Mouse (Mus musculus) MEL (cell line): ENCODE measurements around the gene Unc119. TPM values are rescaled to one million over a fixed set of nuclear protein-coding genes. Genes with fewer than 3 reads are reported as not detected.

Source experiments
- DNase-seq: peaks from one replicate; pipeline ENCODE4 v3.0.0; 2011; ENCODE audit warnings: low read depth, low spot score
- H3K27ac ChIP-seq: 2 replicates; pipeline ENCODE4 v1.5.1; 2012; ENCODE audit warnings: low read depth, mild to moderate bottlenecking, control low read depth, low read length, moderate library complexity; ENCODE audit not compliant: control insufficient read depth
- H3K27me3 ChIP-seq, 2 experiments: fragments of 150-350 bp in 1 of 2; sonication (generic) in 1 of 2; 2 replicates each; pipeline ENCODE4 v1.6.1; 2012; ENCODE audit warnings: low read length in 2 of 2, mild to moderate bottlenecking in 2 of 2, improper control_type of control experiment in 1 of 2, moderate library complexity in 1 of 2; ENCODE audit not compliant: insufficient read depth in 2 of 2, control insufficient read depth in 1 of 2
- H3K36me3 ChIP-seq, 2 experiments: 2 replicates each; pipeline ENCODE4 v1.6.1; 2012 to 2014; ENCODE audit warnings: low read length in 2 of 2, improper control_type of control experiment in 1 of 2, inconsistent platforms in 1 of 2, mild to moderate bottlenecking in 1 of 2; ENCODE audit not compliant: insufficient read depth in 2 of 2, control insufficient read depth in 1 of 2
- H3K4me1 ChIP-seq, 2 experiments: fragments of 150-350 bp in 1 of 2; sonication (generic) in 1 of 2; 2 replicates each; pipeline ENCODE4 v1.6.1; 2012; ENCODE audit warnings: low read length in 2 of 2, improper control_type of control experiment in 1 of 2, mild to moderate bottlenecking in 1 of 2; ENCODE audit not compliant: insufficient read depth in 2 of 2, control insufficient read depth in 1 of 2
- H3K4me3 ChIP-seq, 2 experiments: fragments of 150-350 bp in 1 of 2; sonication (generic) in 1 of 2; 2 replicates each; pipeline ENCODE4 v1.5.1; 2012; ENCODE audit warnings: low read depth in 2 of 2, low read length in 2 of 2, mild to moderate bottlenecking in 2 of 2, moderate library complexity in 2 of 2, control low read depth in 1 of 2, improper control_type of control experiment in 1 of 2; ENCODE audit not compliant: control insufficient read depth in 1 of 2, insufficient read depth in 1 of 2
- H3K79me2 ChIP-seq: 2 replicates; pipeline ENCODE4 v1.6.1; 2012; ENCODE audit warnings: mild to moderate bottlenecking, low read length, moderate library complexity; ENCODE audit not compliant: control insufficient read depth, poor library complexity, insufficient read depth
- H3K9ac ChIP-seq: 2 replicates; pipeline ENCODE4 v1.6.1; 2012; ENCODE audit warnings: low read depth, mild to moderate bottlenecking, control low read depth, low read length, moderate library complexity; ENCODE audit not compliant: control insufficient read depth, poor library complexity, severe bottlenecking
- H3K9me3 ChIP-seq: fragments of 150-350 bp; sonication (generic); replicated peaks from 2 replicates; pipeline ENCODE4 v1.6.1; 2012; ENCODE audit warnings: mild to moderate bottlenecking, low read length, improper control_type of control experiment, moderate library complexity; ENCODE audit not compliant: insufficient read depth
- CHD1 ChIP-seq: IDR thresholded peaks from 2 replicates; pipeline ENCODE4 v1.6.1; 2012; ENCODE audit warnings: low read depth, mild to moderate bottlenecking, inconsistent platforms, low read length, improper control_type of control experiment
- CHD2 ChIP-seq: IDR thresholded peaks from 2 replicates; pipeline ENCODE4 v1.6.1; 2011; ENCODE audit warnings: low read length, improper control_type of control experiment
- CTCF ChIP-seq, 3 experiments: IDR thresholded peaks in 2 of 3; conservative IDR thresholded peaks in 1 of 3; 2 replicates each; pipeline ENCODE4 v1.5.1; 2011 to 2012; ENCODE audit warnings: low read length in 3 of 3, low read depth in 2 of 3, mild to moderate bottlenecking in 2 of 3, improper control_type of control experiment in 1 of 3, inconsistent platforms in 1 of 3, mixed read lengths in 1 of 3, moderate library complexity in 1 of 3; ENCODE audit not compliant: control insufficient read depth in 1 of 3, insufficient read depth in 1 of 3, poor library complexity in 1 of 3, severe bottlenecking in 1 of 3
- E2F4 ChIP-seq: IDR thresholded peaks from 2 replicates; pipeline ENCODE4 v1.6.1; 2011; ENCODE audit warnings: low read depth, low read length, improper control_type of control experiment, borderline replicate concordance
- ELF1 ChIP-seq: IDR thresholded peaks from 2 replicates; pipeline ENCODE4 v1.6.1; 2014; ENCODE audit warnings: low read depth, mild to moderate bottlenecking, inconsistent platforms, low read length, improper control_type of control experiment, moderate library complexity
- ETS1 ChIP-seq: IDR thresholded peaks from 2 replicates; pipeline ENCODE4 v1.6.1; 2012; ENCODE audit warnings: low read depth, mild to moderate bottlenecking, inconsistent platforms, low read length, improper control_type of control experiment, moderate library complexity
- GABPA ChIP-seq: IDR thresholded peaks from 2 replicates; pipeline ENCODE4 v1.6.1; 2012; ENCODE audit warnings: low read depth, mild to moderate bottlenecking, inconsistent platforms, low read length, improper control_type of control experiment, moderate library complexity
- GATA1 ChIP-seq: IDR thresholded peaks from 2 replicates; pipeline ENCODE4 v1.6.1; 2011; ENCODE audit warnings: low read depth, low read length, improper control_type of control experiment
- JUND ChIP-seq: IDR thresholded peaks from 2 replicates; pipeline ENCODE4 v1.6.1; 2011; ENCODE audit warnings: low read depth, mild to moderate bottlenecking, improper control_type of control experiment, low read length
- KAT2A ChIP-seq: conservative IDR thresholded peaks from 2 replicates; pipeline ENCODE4 v1.6.1; 2012; ENCODE audit warnings: low read depth, low read length, improper control_type of control experiment, inconsistent platforms
- MAFK ChIP-seq: IDR thresholded peaks from 2 replicates; pipeline ENCODE4 v1.6.1; 2011; ENCODE audit warnings: low read depth, mild to moderate bottlenecking, low read length, improper control_type of control experiment, borderline replicate concordance
- MAX ChIP-seq: IDR thresholded peaks from 2 replicates; pipeline ENCODE4 v1.6.1; 2011; ENCODE audit warnings: low read length, improper control_type of control experiment
- MAZ ChIP-seq: IDR thresholded peaks from 2 replicates; pipeline ENCODE4 v1.6.1; 2012; ENCODE audit warnings: low read depth, mild to moderate bottlenecking, inconsistent platforms, low read length, improper control_type of control experiment
- MEF2A ChIP-seq: IDR thresholded peaks from 2 replicates; pipeline ENCODE4 v1.6.1; 2014; ENCODE audit warnings: low read depth, mild to moderate bottlenecking, inconsistent platforms, low read length, improper control_type of control experiment; ENCODE audit not compliant: poor library complexity, insufficient replicate concordance, severe bottlenecking; ENCODE audit errors: extremely low read depth
- MXI1 ChIP-seq: IDR thresholded peaks from 2 replicates; pipeline ENCODE4 v1.6.1; 2011; ENCODE audit warnings: mild to moderate bottlenecking, low read depth, low read length, improper control_type of control experiment
- MYB ChIP-seq: IDR thresholded peaks from 2 replicates; pipeline ENCODE4 v1.6.1; 2011; ENCODE audit warnings: mild to moderate bottlenecking, low read depth, low read length, improper control_type of control experiment
- NELFE ChIP-seq: IDR thresholded peaks from 2 replicates; pipeline ENCODE4 v1.6.1; 2011; ENCODE audit warnings: low read depth, low read length, improper control_type of control experiment
- NRF1 ChIP-seq: IDR thresholded peaks from 2 replicates; pipeline ENCODE4 v1.6.1; 2014; ENCODE audit warnings: low read depth, mild to moderate bottlenecking, inconsistent platforms, low read length, improper control_type of control experiment, moderate library complexity; ENCODE audit not compliant: poor library complexity, insufficient read depth, severe bottlenecking
- POLR2A ChIP-seq, 2 experiments: IDR thresholded peaks; 2 replicates each; pipeline ENCODE4 v1.6.1; 2011 to 2012; ENCODE audit warnings: low read length in 2 of 2, mild to moderate bottlenecking in 2 of 2, control low read depth in 1 of 2, improper control_type of control experiment in 1 of 2, low read depth in 1 of 2, moderate library complexity in 1 of 2; ENCODE audit not compliant: control insufficient read depth in 1 of 2, insufficient read depth in 1 of 2, poor library complexity in 1 of 2
- POLR2AphosphoS5 ChIP-seq: IDR thresholded peaks from 2 replicates; pipeline ENCODE4 v1.6.1; 2012; ENCODE audit warnings: low read depth, borderline replicate concordance, mild to moderate bottlenecking, inconsistent platforms, low read length, moderate library complexity, mixed read lengths
- RCOR1 ChIP-seq: IDR thresholded peaks from 2 replicates; pipeline ENCODE4 v1.6.1; 2012; ENCODE audit warnings: low read depth, mild to moderate bottlenecking, inconsistent platforms, low read length, improper control_type of control experiment
- SMC3 ChIP-seq: IDR thresholded peaks from 2 replicates; pipeline ENCODE4 v1.6.1; 2011; ENCODE audit warnings: low read depth, low read length, improper control_type of control experiment
- TCF12 ChIP-seq: IDR thresholded peaks from 2 replicates; pipeline ENCODE4 v1.6.1; 2014; ENCODE audit warnings: low read depth, mild to moderate bottlenecking, inconsistent platforms, low read length, improper control_type of control experiment, moderate library complexity
- UBTF ChIP-seq: IDR thresholded peaks from 2 replicates; pipeline ENCODE4 v1.6.1; 2012; ENCODE audit warnings: low read depth, mild to moderate bottlenecking, inconsistent platforms, low read length, improper control_type of control experiment, moderate library complexity, borderline replicate concordance; ENCODE audit not compliant: insufficient read depth
- USF1 ChIP-seq: IDR thresholded peaks from 2 replicates; pipeline ENCODE4 v1.6.1; 2014; ENCODE audit warnings: low read depth, mild to moderate bottlenecking, inconsistent platforms, low read length, improper control_type of control experiment, moderate library complexity
- USF2 ChIP-seq, 2 experiments: IDR thresholded peaks; 2 replicates each; pipeline ENCODE4 v1.6.1; 2011 to 2012; ENCODE audit warnings: improper control_type of control experiment in 2 of 2, low read length in 2 of 2, borderline replicate concordance in 1 of 2, inconsistent platforms in 1 of 2, low read depth in 1 of 2, mild to moderate bottlenecking in 1 of 2; ENCODE audit not compliant: insufficient read depth in 1 of 2
- ZNF384 ChIP-seq: IDR thresholded peaks from 2 replicates; pipeline ENCODE4 v1.6.1; 2012; ENCODE audit warnings: low read depth, mild to moderate bottlenecking, inconsistent platforms, low read length, improper control_type of control experiment
- polyA plus RNA-seq, 2 experiments: library from polyadenylated mRNA; stranded (reverse) in 1 of 2; unstranded in 1 of 2; fragments of >175 nt in 1 of 2; fragments of >200 nt in 1 of 2; gene quantifications; 2 replicates each; pipeline versions ENCODE4 v1.2.1 to v1.2.4; 2012; ENCODE audit warnings: low replicate concordance in 2 of 2, low read depth in 1 of 2; ENCODE audit not compliant: insufficient read length in 2 of 2, insufficient read depth in 1 of 2, missing spikeins in 1 of 2
- total RNA-seq: library from RNA; depleted of rRNA; stranded (reverse); fragments of 300-350 nt; gene quantifications from 2 replicates; pipeline ENCODE4 v1.2.3, GENCODE M21; 2012

Gene Unc119
- total and polyA plus RNA-seq, 3 experiments: 61.7 to 140 TPM; not detected in 1

DNA sequence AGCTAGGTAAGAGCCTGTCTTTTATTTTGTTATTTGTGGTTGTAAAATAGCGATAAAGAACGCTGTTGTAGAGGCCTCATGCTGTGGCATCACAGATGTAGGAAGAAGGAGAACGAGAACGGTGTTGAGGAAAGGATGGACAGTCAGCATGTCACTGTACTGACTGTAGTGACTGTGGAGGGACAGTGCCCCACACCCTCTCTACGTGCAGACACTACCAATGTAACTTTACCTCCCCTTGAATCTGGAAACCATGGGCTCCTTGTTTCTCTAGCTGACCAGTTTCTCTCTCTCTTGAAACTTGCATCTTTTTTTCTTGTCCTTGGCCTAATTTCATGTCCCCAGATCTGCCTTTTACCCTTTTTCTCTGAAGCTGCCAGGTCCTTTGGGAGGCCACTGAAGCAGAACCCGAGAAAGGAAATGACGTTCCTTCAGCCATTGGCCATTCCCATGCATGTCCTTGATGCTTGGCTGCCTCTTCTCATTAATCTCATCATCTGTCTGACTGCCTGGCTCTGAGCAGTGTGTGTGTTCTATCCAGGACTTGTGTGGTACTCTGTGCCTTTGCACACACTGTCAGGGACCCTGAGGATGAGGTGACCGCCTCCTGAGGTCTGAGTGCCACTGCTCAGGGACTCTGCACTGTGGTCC lies 32.3 kb upstream of the Unc119 start:
- no peaks in the 10 kb centered on the region for H3K9me3 ChIP-seq
- peaks cover 13 to 64% of the 10 kb centered on the region in 2 experiments for H3K36me3 ChIP-seq
- H3K4me1 ChIP-seq: peaks cover 4 to 10% of the 10 kb centered on the region in 2 experiments; a peak in 2 of 4 replicates
- TF ChIP-seq GABPA (no peak), MXI1 (no peak), CTCF (IDR thresholded peaks at IDR 0.05 in 2 of 3, conservative IDR thresholded peaks at IDR 0.05 in 1 of 3; ENCODE audit: control insufficient read depth in 1 of 3, insufficient read depth in 1 of 3, low read depth in 2 of 3, low read length in 3 of 3, poor library complexity in 1 of 3, severe bottlenecking in 1 of 3) (no peak), E2F4 (no peak), UBTF (no peak), MAFK (no peak), ELF1 (no peak), USF2 (IDR thresholded peaks at IDR 0.05; ENCODE audit: borderline replicate concordance in 1 of 2, insufficient read depth in 1 of 2, low read depth in 1 of 2, low read length in 2 of 2) (no peak), NELFE (no peak), MAX (no peak), MEF2A (no peak), USF1 (no peak), POLR2A (IDR thresholded peaks at IDR 0.05; ENCODE audit: control insufficient read depth in 1 of 2, insufficient read depth in 1 of 2, low read depth in 1 of 2, low read length in 2 of 2, poor library complexity in 1 of 2) (no peak), GATA1 (no peak), TCF12 (no peak)
- TF ChIP-seq, all 39 proteins: peak for 0
- no peaks in the 10 kb centered on the region for H3K27me3 ChIP-seq
- H3K9ac ChIP-seq: no peak overlapping the region
- peaks cover 9% of the 10 kb centered on the region for H3K79me2 ChIP-seq
- no peak for DNase-seq
- H3K27ac ChIP-seq: no peak overlapping the region
- H3K4me3 ChIP-seq: no peak overlapping the region

DNA sequence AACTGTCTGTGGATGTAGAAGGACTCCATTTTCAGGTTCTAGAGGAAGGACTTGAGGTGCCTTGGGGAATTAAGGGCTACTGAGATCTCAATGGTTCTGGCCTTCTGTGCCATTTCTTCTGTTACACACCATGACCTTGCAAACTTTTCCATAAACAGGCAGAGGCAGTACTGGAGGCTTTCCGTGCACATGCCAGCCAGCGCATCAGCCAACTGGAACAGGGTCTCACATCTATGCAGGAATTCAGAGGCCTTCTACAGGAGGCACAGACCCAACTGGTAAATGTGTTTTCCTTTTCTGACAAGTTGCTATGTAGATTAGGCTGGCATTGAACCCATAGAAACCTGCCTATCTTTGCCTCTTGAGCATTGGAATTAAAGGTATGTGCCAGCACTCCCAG lies 29.6 kb upstream of the Unc119 start:
- Histone ChIP-seq H3K79me2 (no peaks in the 10 kb centered on the region), H3K36me3 (peaks cover 0 to 58% of the 10 kb centered on the region in 2 experiments; a peak in 2 of 4 replicates), H3K27ac (no peak overlapping the region), H3K9me3 (no peaks in the 10 kb centered on the region), H3K4me3 (no peak overlapping the region), H3K4me1 (no peaks in the 10 kb centered on the region), H3K9ac (no peak overlapping the region), H3K27me3 (no peaks in the 10 kb centered on the region)
- DNase-seq: no peak
- TF ChIP-seq GATA1: no peak
- TF ChIP-seq CHD2: no peak
- TF ChIP-seq MAFK: no peak
- TF ChIP-seq POLR2A (IDR thresholded peaks at IDR 0.05; ENCODE audit: control insufficient read depth in 1 of 2, insufficient read depth in 1 of 2, low read depth in 1 of 2, low read length in 2 of 2, poor library complexity in 1 of 2): no peak
- TF ChIP-seq SMC3: no peak
- no peak for TF ChIP-seq USF2 (IDR thresholded peaks at IDR 0.05; ENCODE audit: borderline replicate concordance in 1 of 2, insufficient read depth in 1 of 2, low read depth in 1 of 2, low read length in 2 of 2)
- TF ChIP-seq USF1: no peak
- no peak for TF ChIP-seq MAZ
- TF ChIP-seq UBTF: no peak
- TF ChIP-seq NRF1: no peak
- TF ChIP-seq ELF1: no peak
- no peak for TF ChIP-seq ETS1
- no peak for TF ChIP-seq CTCF (IDR thresholded peaks at IDR 0.05 in 2 of 3, conservative IDR thresholded peaks at IDR 0.05 in 1 of 3; ENCODE audit: control insufficient read depth in 1 of 3, insufficient read depth in 1 of 3, low read depth in 2 of 3, low read length in 3 of 3, poor library complexity in 1 of 3, severe bottlenecking in 1 of 3)
- TF ChIP-seq RCOR1: no peak
- TF ChIP-seq CHD1: no peak
- TF ChIP-seq MYB: no peak
- no peak for TF ChIP-seq KAT2A
- no peak for TF ChIP-seq ZNF384
- TF ChIP-seq JUND: no peak
- TF ChIP-seq POLR2AphosphoS5: no peak
